Mouse (Mus musculus) gastrocnemius, adult 8-10 months (tissue): ENCODE measurements around the gene Cxcl1. TPM values are rescaled to one million over a fixed set of nuclear protein-coding genes. Genes with fewer than 3 reads are reported as not detected.

ENCODE experiments used
- DNase-seq, 2 experiments: peaks; one replicate each; pipeline ENCODE4 v3.0.0; 2022; ENCODE audit warnings: low spot score in 2 of 2
- total RNA-seq, 4 experiments: library from RNA; stranded (reverse); gene quantifications; 2 replicates each; pipeline ENCODE4 v1.2.4; 2022

Gene Cxcl1
- total RNA-seq, 4 experiments from 2014 or later: not detected

GRCm38 (mm10) chr5:90884628-90885242 lies 6.3 kb upstream of the Cxcl1 start:
- no peak for DNase-seq

- no peak for DNase-seq
Observed at GRCm38 (mm10) chr5:90888661-90889060, 2.4 kb upstream of the Cxcl1 start.

GRCm38 (mm10) chr5:90891464-90891813 lies 398 bp downstream of the Cxcl1 start:
- no peak for DNase-seq

- no peak for DNase-seq
Observed at GRCm38 (mm10) chr5:90894231-90894630, 3.2 kb downstream of the Cxcl1 start.

DNA sequence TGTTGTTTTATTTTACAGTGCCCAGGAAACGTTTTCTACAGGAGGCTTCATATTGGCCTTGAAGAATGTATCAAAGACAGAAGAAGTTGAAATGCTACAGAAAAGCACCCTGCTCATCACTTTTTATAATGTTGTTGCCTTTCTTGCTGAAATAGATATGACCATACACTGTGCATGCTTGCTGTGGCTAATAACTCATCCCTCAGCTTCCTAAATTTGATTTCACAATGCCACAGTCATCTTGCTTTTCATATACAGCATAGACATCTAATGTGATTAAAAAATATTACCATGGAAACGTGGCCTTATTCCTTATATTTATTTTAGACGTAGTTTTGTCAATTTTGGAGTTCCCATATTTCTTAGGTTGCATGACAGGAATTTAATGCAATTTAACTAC lies 6.4 kb downstream of the Cxcl1 start:
- no peak for DNase-seq

DNA sequence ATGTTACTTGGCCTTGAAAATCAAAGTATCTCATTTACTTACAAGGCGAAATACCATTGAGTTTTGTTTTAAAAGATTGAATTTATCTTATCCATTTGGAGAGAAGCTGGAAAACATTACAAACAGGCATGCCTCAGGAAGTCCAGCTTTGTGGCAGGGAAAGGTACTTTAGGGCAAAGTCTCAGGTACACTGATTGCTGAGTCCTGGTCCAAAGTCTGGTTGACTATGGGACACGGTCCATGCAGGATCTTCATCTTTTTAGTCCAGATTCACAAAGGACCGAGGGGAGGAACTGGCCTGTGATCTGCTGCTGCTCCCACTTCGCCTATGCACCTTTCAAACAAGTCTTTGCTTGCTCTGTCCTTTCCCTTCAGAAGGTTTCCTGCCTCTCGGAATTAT lies 8.3 kb downstream of the Cxcl1 start:
- no peak for DNase-seq

DNA sequence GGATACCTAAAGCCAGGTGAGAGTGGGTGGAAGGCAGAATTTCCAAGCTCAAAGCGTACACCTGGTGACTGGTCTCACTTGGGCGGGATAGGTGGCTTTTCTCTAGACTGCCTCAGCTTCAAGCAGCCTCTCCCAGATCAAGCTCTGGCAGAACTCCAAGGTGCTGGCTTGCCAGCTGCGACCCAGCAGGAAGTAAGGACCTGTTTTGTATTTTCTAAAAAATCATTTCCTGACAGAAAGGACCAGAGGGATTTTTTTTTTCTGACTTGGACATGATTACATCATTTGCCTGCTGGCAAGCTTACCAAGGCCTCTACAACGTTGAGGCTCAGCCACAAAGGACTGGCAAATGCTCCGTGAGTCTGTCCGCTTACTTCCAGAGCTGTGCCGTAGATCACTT lies 9.1 kb downstream of the Cxcl1 start:
- DNase-seq: no peak

DNA sequence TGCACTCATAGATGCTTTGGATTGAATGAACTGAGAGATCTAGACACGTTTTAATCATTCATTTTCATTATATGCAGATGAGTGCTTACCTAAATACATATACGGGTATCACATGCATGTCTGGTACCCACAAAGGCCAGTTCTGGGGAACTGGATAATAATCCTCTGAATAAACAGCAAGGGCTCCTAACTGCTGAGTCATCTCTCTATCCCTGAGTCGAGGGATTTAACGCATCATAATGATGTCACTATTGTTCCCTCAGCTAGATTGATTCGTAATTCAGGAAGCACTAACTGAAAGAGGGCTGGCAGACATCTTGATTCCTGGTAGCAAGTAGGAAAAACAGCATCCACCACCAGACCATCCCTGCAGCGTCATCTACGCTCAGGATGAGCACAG lies 9.6 kb downstream of the Cxcl1 start:
- no peak for DNase-seq

GRCm38 (mm10) chr5:90902380-90903260 lies 11.6 kb downstream of the Cxcl1 start:
- no peak for DNase-seq

DNA sequence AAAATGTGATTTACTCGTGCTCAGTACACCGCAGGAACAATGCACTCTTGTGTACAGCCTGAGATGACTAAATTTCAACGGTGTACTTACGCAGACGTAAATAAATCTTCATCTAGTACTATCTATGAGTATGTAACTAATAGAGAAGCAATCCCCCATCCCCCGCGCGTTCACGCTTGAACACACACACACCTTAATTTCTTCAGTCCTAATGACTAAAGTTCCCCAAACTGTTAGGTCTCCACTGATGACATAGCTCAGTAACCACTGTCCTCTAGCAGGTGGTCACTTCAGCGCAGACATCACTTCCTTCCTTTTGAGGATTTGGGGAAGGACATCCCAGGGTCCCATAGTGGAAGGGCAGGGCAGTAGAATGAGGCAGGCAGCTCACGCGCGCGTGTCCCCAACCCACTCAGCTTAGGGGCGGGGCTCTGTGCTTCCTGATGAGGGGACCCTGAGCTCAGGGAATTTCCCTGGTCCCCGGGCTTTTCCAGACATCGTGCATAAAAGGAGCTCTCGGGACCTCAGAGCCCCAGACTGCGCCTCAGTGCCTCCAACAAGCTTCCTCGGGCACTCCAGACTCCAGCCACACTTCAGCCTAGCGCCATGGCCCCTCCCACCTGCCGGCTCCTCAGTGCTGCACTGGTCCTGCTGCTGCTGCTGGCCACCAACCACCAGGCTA lies 12.4 kb downstream of the Cxcl1 start, which contains the start of gene Cxcl2:
TSS of gene Cxcl2 (plus strand) at position 533 of the 682 bp plus-strand sequence.
- DNase-seq: no peak

- peak in 1 of 2 experiments; percentile 16 for DNase-seq
Observed at GRCm38 (mm10) chr5:90908983-90909382, 17.9 kb downstream of the Cxcl1 start.

DNA sequence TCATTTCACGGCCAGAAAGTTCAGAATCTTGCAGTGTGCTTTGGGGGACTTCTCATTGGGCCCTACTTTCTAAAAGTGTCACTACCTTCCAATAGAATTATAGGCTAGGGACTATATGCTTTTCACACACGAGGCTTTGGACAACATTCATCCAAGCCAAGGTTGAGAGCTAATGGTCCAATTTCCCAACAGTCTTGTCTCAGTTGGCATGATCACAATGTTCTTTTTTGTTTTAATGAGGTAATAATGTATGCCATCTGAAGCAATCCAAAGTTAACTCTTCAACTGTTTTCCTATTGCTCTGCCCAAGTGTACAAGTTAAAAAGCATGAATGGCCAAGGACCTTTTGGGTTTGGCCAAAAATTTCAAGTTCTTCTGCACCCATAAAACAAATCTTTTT lies 28.5 kb downstream of the Cxcl1 start:
- no peak for DNase-seq

- DNase-seq: no peak
Observed at GRCm38 (mm10) chr5:90922958-90923357, 31.9 kb downstream of the Cxcl1 start.

DNA sequence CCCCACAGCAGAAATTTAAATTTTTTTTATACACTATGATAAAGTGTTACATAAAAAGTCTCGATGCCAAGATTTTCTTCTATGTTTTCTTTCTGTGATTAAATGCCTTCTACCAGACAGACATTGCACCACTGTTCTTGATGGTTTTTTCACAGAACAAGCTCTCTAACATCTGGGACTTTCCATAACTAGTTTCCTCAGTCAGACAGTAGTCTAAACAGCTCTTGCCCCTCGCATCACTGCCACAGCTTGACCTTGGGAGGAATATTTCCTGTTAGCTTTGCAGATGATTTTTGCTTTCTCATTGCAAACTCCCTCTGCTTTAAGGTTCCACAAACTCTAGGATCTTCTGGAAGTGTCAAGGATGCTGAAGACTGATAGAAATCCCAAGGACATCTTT lies 39.5 kb downstream of the Cxcl1 start:
- no peak for DNase-seq

GRCm38 (mm10) chr5:90930971-90931851 lies 40.2 kb downstream of the Cxcl1 start, which contains the start of gene Mthfd2l:
Gene Mthfd2l (plus strand): TSS chr5:90931117.
- peak; percentile 69 to 74 for DNase-seq

- no peak for DNase-seq
Observed at GRCm38 (mm10) chr5:90931911-90932310, 40.9 kb downstream of the Cxcl1 start.

DNA sequence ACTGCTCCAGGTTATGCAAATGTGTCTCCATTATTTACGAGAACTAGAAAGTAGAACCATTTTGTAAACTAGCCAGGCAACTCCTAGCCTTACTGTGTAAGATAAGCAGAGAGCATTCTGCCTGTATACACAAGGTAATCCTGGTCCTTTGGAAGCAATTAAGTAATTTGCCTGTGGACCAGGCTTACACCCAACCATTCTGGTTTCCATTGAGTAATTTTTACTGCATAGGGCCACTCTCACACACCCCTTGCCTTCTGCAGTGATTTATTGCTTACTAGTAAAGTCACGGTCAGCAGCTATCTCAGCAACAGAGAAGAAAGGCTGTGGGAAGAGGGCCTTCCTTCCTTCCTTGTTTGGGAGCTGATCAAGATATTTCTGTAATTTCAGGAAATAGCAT lies 45.7 kb downstream of the Cxcl1 start:
- no peak for DNase-seq
